Mouse (Mus musculus) thymus, postnatal 25 days (tissue): ENCODE results near the gene Syt2.

ENCODE experiments used
- DNase-seq: peaks from one replicate; pipeline ENCODE4 v3.0.0; 2022

Syt2 gene

GRCm38 (mm10) chr1:134707516-134707915, 61.0 kb downstream of the Syt2 start:
- no peak for DNase-seq

GRCm38 (mm10) chr1:134708274-134708673, 61.8 kb downstream of the Syt2 start:
- no peak for DNase-seq

GRCm38 (mm10) chr1:134708801-134709385, 62.4 kb downstream of the Syt2 start:
- peak; percentile 70 for DNase-seq

- no peak for DNase-seq
Measured at GRCm38 (mm10) chr1:134709411-134710306, 63.2 kb downstream of the Syt2 start.

- DNase-seq: no peak
Measured at GRCm38 (mm10) chr1:134711061-134711460, 64.6 kb downstream of the Syt2 start.

- no peak for DNase-seq
Measured at GRCm38 (mm10) chr1:134711653-134712052, 65.2 kb downstream of the Syt2 start.

- no peak for DNase-seq
Measured at GRCm38 (mm10) chr1:134712781-134713299, 66.4 kb downstream of the Syt2 start.

GRCm38 (mm10) chr1:134713421-134713969, 67.0 kb downstream of the Syt2 start:
- no peak for DNase-seq

- DNase-seq: no peak
Measured at GRCm38 (mm10) chr1:134714166-134714565, 67.7 kb downstream of the Syt2 start.

- DNase-seq: no peak
Measured at GRCm38 (mm10) chr1:134715092-134715491, 68.6 kb downstream of the Syt2 start.

GRCm38 (mm10) chr1:134719718-134720304, 73.3 kb downstream of the Syt2 start:
- no peak for DNase-seq

GRCm38 (mm10) chr1:134721486-134721885, 75.0 kb downstream of the Syt2 start:
- no peak for DNase-seq

GRCm38 (mm10) chr1:134722891-134723290, 76.4 kb downstream of the Syt2 start:
- no peak for DNase-seq

- DNase-seq: peak; percentile 35
Measured at GRCm38 (mm10) chr1:134725276-134725675, 78.8 kb downstream of the Syt2 start.

- no peak for DNase-seq
Measured at GRCm38 (mm10) chr1:134726480-134726879, 80.0 kb downstream of the Syt2 start.

GRCm38 (mm10) chr1:134727256-134727655, 80.8 kb downstream of the Syt2 start:
- DNase-seq: no peak

GRCm38 (mm10) chr1:134733659-134734058, 87.2 kb downstream of the Syt2 start:
- no peak for DNase-seq

GRCm38 (mm10) chr1:134737463-134737862, 91.0 kb downstream of the Syt2 start:
- DNase-seq: no peak

- peak; percentile 19 for DNase-seq
Measured at GRCm38 (mm10) chr1:134741433-134741832, 95.0 kb downstream of the Syt2 start.

- no peak for DNase-seq
Measured at GRCm38 (mm10) chr1:134741946-134742661, 95.6 kb downstream of the Syt2 start.

- peak; percentile 25 for DNase-seq
Measured at GRCm38 (mm10) chr1:134745648-134746047, 99.2 kb downstream of the Syt2 start.
